Mouse (Mus musculus) liver, adult 2 months (tissue): Measurements from ENCODE around the gene Borcs5. TPM values are rescaled to one million over a fixed set of nuclear protein-coding genes. Genes with fewer than 3 reads are reported as not detected.

ENCODE experiments used
- DNase-seq: peaks from one replicate; pipeline ENCODE4 v3.0.0-alpha.2; 2011; ENCODE audit warnings: low read depth, low spot score; ENCODE audit errors: extremely low read depth
- H3K27ac ChIP-seq: fragments of 200-500 bp; replicated peaks from 2 replicates; pipeline ENCODE4 v1.5.1; 2012; ENCODE audit warnings: low read depth, mild to moderate bottlenecking, control low read depth, inconsistent platforms, low read length; ENCODE audit not compliant: insufficient read depth
- H3K27me3 ChIP-seq: fragments of 200-500 bp; 2 replicates; pipeline ENCODE4 v1.6.1; 2012; ENCODE audit warnings: mild to moderate bottlenecking, moderate library complexity, low read length, inconsistent platforms; ENCODE audit not compliant: control insufficient read depth, insufficient read depth
- H3K36me3 ChIP-seq: fragments of 200-500 bp; 2 replicates; pipeline ENCODE4 v1.6.1; 2012; ENCODE audit warnings: low read length, inconsistent platforms; ENCODE audit not compliant: control insufficient read depth, insufficient read depth
- H3K4me1 ChIP-seq: fragments of 200-500 bp; 2 replicates; pipeline ENCODE4 v1.6.1; 2011; ENCODE audit warnings: low read length; ENCODE audit not compliant: control insufficient read depth, insufficient read depth
- H3K4me3 ChIP-seq: fragments of 200-500 bp; 2 replicates; pipeline ENCODE4 v1.5.1; 2011; ENCODE audit warnings: low read depth, mild to moderate bottlenecking, control low read depth, low read length, moderate library complexity; ENCODE audit not compliant: insufficient read depth
- H3K79me2 ChIP-seq: fragments of 200-500 bp; 2 replicates; pipeline ENCODE4 v1.6.1; 2012; ENCODE audit warnings: inconsistent platforms, mild to moderate bottlenecking, low read length, moderate library complexity; ENCODE audit not compliant: control insufficient read depth, insufficient read depth
- H3K9ac ChIP-seq: fragments of 200-500 bp; 2 replicates; pipeline ENCODE4 v1.6.1; 2012; ENCODE audit warnings: low read depth, mild to moderate bottlenecking, control low read depth, inconsistent platforms, low read length
- CTCF ChIP-seq: fragments of 200-500 bp; IDR thresholded peaks from 2 replicates; pipeline ENCODE4 v1.5.1; 2011; ENCODE audit warnings: low read depth, low read length, control low read depth
- POLR2A ChIP-seq: fragments of 200-500 bp; IDR thresholded peaks from 2 replicates; pipeline ENCODE4 v1.6.1; 2011; ENCODE audit warnings: low read length, control low read depth; ENCODE audit not compliant: insufficient read depth; ENCODE audit errors: extremely low read depth
- WGBS: fragments of 180-500 bp; shearing (Covaris S2); methylation state at CpG from one replicate; pipeline ENCODE4 v1.1.7; 2018; 5-methylcytosine and 5-hydroxymethylcytosine counted together
- polyA plus RNA-seq: library from polyadenylated mRNA; depleted of rRNA; stranded (reverse); fragments of >200 nt; gene quantifications from 2 replicates; pipeline ENCODE4 v1.2.3, GENCODE M21; 2012
- total RNA-seq: library from RNA; depleted of rRNA; stranded (reverse); fragments of >200 nt; gene quantifications from 2 replicates; pipeline ENCODE4 v1.2.3, GENCODE M21; 2014

Gene Borcs5
- total and polyA plus RNA-seq, 2 experiments, result 5.7 to 11.5 TPM

DNA sequence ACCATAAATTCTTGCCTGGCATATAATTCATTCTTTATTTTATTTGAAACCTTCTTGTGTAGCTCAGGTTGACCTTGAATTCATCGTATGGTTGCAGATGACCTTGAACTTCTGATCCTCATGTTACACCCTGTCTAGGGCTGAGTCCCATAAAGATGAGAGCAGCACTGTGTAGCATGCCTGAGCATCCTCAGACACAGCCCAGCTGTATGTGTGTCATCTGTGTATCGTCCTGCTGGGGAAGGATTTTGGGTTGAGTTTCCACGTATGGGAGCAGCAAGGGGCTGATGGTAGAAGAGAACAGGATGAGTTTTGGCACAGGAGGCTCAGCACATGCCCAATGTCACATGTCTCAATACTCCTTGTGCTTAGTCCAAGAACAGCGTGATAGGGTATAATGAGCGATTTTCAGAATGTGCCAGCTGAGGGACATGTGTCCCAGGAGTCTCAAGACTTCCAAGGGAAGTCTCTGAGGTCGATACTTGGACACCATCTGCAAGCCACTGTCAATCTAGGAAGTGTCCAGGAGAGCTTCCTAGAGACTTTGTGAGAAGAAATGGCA lies 45.1 kb downstream of the Borcs5 start:
- Histone ChIP-seq H3K27ac (no peak overlapping the region), H3K36me3 (peaks cover 6% of the 10 kb centered on the region), H3K4me3 (no peak overlapping the region), H3K27me3 (no peaks in the 10 kb centered on the region), H3K9ac (no peak overlapping the region), H3K4me1 (no peaks in the 10 kb centered on the region), H3K79me2 (0 out of 2 replicates have a peak, but pooled peaks cover 3% of the 10 kb centered on the region)
- no peak for TF ChIP-seq CTCF
- no peak for TF ChIP-seq POLR2A
- 74% methylated on average over 6 of the region's 6 CpGs for WGBS
- no peak for DNase-seq

DNA sequence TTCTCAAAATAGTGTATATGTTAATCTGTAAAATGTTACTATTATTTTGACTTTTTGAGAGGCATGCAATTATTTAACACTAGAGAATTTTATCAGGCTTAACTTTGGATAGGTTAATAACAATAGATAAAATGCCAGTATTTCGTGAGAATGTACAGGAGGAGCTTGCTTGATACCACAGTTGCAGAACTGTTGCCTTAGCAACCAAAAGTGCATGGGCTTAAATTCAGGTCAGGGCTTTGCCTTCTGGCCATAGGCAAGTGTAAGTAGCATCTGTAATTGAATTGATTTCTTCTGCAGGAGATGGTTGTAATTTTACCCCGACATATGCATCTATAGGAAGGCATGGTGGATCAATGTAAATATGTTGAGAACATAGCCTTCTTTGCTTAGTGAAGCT lies 45.7 kb downstream of the Borcs5 start:
- H3K27ac ChIP-seq, result no peak overlapping the region
- no peak overlapping the region for H3K4me3 ChIP-seq
- H3K27me3 ChIP-seq, result no peaks in the 10 kb centered on the region
- H3K79me2 ChIP-seq, result 0 out of 2 replicates have a peak, but pooled peaks cover 3% of the 10 kb centered on the region
- WGBS, result 92% methylated on average over 2 of the region's 2 CpGs
- no peaks in the 10 kb centered on the region for H3K4me1 ChIP-seq
- DNase-seq, result no peak
- no peak overlapping the region for H3K9ac ChIP-seq
- no peak for TF ChIP-seq CTCF
- H3K36me3 ChIP-seq, result peaks cover 6% of the 10 kb centered on the region

DNA sequence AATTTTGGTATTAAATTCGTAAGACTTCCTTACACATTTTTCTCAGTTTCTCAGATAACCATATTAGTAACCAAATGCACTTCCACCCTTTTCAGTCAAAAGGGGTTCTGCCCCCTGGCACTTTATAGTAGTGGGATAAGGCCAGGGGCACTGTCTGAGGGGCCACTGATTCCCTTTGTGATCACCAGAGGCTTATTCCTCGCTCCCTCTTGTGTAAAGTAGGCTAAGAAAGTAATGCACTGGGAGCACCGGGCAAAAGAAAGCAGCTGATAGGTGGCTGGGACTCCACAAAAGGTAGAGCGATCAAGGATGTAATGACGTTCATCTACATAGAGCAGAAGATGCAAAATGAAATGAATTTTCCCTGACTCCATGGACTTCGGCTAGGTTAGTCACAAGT lies 46.2 kb downstream of the Borcs5 start:
- no peak for DNase-seq
- H3K4me3 ChIP-seq, result no peak overlapping the region
- no peak overlapping the region for H3K27ac ChIP-seq
- 0 out of 2 replicates have a peak, but pooled peaks cover 3% of the 10 kb centered on the region for H3K79me2 ChIP-seq
- no peaks in the 10 kb centered on the region for H3K27me3 ChIP-seq
- no peak overlapping the region for H3K9ac ChIP-seq
- no peak for TF ChIP-seq CTCF
- TF ChIP-seq POLR2A, result no peak
- peaks cover 6% of the 10 kb centered on the region for H3K36me3 ChIP-seq
- WGBS, result 98% methylated on average over 6 of the region's 6 CpGs
- H3K4me1 ChIP-seq, result no peaks in the 10 kb centered on the region

DNA sequence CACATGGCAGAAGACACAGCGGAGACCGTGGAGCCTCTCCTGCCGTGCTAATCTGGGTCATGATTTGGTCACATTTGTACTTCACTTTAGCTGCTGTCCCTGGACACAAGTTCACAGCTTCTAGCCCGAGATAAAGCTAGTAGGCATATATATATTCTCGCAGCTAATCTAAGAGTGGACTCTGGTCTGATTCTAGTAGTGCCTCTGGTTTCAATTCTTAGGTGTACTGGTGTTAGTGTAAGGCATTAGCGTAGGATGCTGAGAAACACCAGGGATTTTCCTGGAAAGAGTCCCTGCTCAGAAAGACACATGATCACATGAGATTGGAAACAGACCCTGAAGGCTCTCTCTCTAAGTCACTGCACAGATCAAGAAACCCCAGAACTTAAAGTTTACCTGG lies 55.2 kb downstream of the Borcs5 start:
- WGBS, result 92% methylated on average over 6 of the region's 6 CpGs
- no peak for DNase-seq
- TF ChIP-seq CTCF (no peak), POLR2A (no peak)
- H3K27me3 ChIP-seq, result no peaks in the 10 kb centered on the region
- no peaks in the 10 kb centered on the region for H3K4me1 ChIP-seq
- no peak overlapping the region for H3K4me3 ChIP-seq
- no peaks in the 10 kb centered on the region for H3K79me2 ChIP-seq
- no peak overlapping the region for H3K27ac ChIP-seq
- no peak overlapping the region for H3K9ac ChIP-seq
- H3K36me3 ChIP-seq, result peaks cover 2% of the 10 kb centered on the region; the same call in 1 of the 2 replicates

DNA sequence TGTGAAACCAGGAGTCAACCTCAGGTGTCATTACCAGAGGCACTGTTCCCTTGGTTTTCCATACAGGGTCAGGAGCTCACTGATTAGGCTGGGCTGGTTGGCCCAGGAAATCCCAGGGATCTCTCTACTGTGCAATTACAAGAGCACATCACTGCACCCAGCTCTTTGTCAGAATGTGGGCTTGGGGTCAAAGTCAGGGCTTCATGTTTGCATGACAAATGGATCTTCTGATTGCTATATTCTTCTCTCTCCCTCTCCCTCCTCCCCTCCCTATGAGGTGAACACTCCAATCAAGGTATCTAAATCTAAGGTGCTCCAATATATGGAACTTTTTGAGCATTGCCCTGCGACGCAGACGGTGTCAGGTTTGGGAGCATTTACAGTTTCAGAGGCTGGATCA lies 55.7 kb downstream of the Borcs5 start:
- H3K4me1 ChIP-seq, result no peaks in the 10 kb centered on the region
- H3K27me3 ChIP-seq, result no peaks in the 10 kb centered on the region
- no peak for TF ChIP-seq CTCF
- TF ChIP-seq POLR2A, result no peak
- H3K9ac ChIP-seq, result no peak overlapping the region
- WGBS, result 98% methylated on average over 3 of the region's 3 CpGs
- no peaks in the 10 kb centered on the region for H3K79me2 ChIP-seq
- H3K4me3 ChIP-seq, result no peak overlapping the region
- no peak for DNase-seq
- no peak overlapping the region for H3K27ac ChIP-seq
- H3K36me3 ChIP-seq, result peaks cover 2% of the 10 kb centered on the region; the same call in 1 of the 2 replicates

DNA sequence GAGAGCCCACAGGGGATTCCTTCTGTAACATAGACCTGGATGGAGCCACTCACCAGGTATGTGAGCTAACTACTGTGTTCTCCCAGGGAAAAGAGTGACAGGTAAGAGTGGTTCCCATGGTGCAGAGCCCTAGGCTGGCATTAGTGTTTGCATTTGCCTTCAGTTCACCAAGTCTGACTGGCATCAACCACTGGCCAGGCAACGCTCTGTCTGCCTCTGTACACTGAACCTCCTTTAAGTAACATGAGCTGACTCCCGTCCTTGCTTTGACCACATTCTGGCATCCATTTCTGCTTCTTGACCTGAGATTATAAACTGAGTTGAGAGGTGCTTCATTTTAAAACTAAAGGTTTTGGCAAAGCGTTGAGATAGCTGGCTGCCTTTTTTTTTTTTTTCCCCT lies 56.3 kb downstream of the Borcs5 start:
- no peaks in the 10 kb centered on the region for H3K27me3 ChIP-seq
- H3K27ac ChIP-seq, result no peak overlapping the region
- WGBS, result 96% methylated on average over 3 of the region's 3 CpGs
- no peak overlapping the region for H3K9ac ChIP-seq
- no peak for TF ChIP-seq CTCF
- no peak for TF ChIP-seq POLR2A
- H3K79me2 ChIP-seq, result no peaks in the 10 kb centered on the region
- no peak for DNase-seq
- H3K4me3 ChIP-seq, result no peak overlapping the region
- H3K4me1 ChIP-seq, result peaks cover 6% of the 10 kb centered on the region
- peaks cover 2% of the 10 kb centered on the region; the same call in 1 of the 2 replicates for H3K36me3 ChIP-seq
